Mouse (Mus musculus): ENCODE results near the gene 2010300C02Rik. TPM values are rescaled to one million over a fixed set of nuclear protein-coding genes. Genes with fewer than 3 reads are reported as not detected.
A peak's percentile ranks its signal among the peaks of the same experiment; 100 is the strongest.

The 2010300C02Rik gene
- total and polyA plus RNA-seq, 2 experiments: 0.04 to 0.09 TPM

- peak; percentile 28 for DNase-seq (ENCODE audit: extremely low read depth, low read depth, low spot score)
- WGBS: 10% methylated on average over 10 of the region's 10 CpGs
- H3K79me2 ChIP-seq (ENCODE audit: control insufficient read depth, insufficient read depth, low read length): no peaks in the 10 kb centered on the region
- TF ChIP-seq POLR2A (IDR thresholded peaks at IDR 0.05; ENCODE audit: extremely low read depth, insufficient read depth, low read length): no peak
- TF ChIP-seq CTCF (IDR thresholded peaks at IDR 0.05; ENCODE audit: low read depth, low read length): peak; percentile 87
- no peak overlapping the region for H3K9ac ChIP-seq (ENCODE audit: low read depth, low read length)
- no peak overlapping the region for H3K4me3 ChIP-seq (ENCODE audit: insufficient read depth, low read depth, low read length)
- no peaks in the 10 kb centered on the region for H3K36me3 ChIP-seq (ENCODE audit: control insufficient read depth, insufficient read depth, low read length)
- no peak overlapping the region for H3K27ac ChIP-seq (replicated peaks; ENCODE audit: insufficient read depth, low read depth, low read length)
- no peaks in the 10 kb centered on the region for H3K27me3 ChIP-seq (ENCODE audit: control insufficient read depth, insufficient read depth, low read length)
- no peaks in the 10 kb centered on the region for H3K4me1 ChIP-seq (ENCODE audit: control insufficient read depth, insufficient read depth, low read length)
These were observed 80.8 kb downstream of the 2010300C02Rik start for GRCm38 (mm10) chr1:37639101-37639500.

GRCm38 (mm10) chr1:37638560-37638959, 81.3 kb downstream of the 2010300C02Rik start:
- no peak for DNase-seq (ENCODE audit: extremely low read depth, low read depth, low spot score)
- H3K79me2 ChIP-seq (ENCODE audit: control insufficient read depth, insufficient read depth, low read length): no peaks in the 10 kb centered on the region
- TF ChIP-seq POLR2A (IDR thresholded peaks at IDR 0.05; ENCODE audit: extremely low read depth, insufficient read depth, low read length) (no peak), CTCF (IDR thresholded peaks at IDR 0.05; ENCODE audit: low read depth, low read length) (no peak)
- no peak overlapping the region for H3K9ac ChIP-seq (ENCODE audit: low read depth, low read length)
- WGBS: 73% methylated on average over 9 of the region's 9 CpGs
- H3K4me1 ChIP-seq (ENCODE audit: control insufficient read depth, insufficient read depth, low read length): no peaks in the 10 kb centered on the region
- H3K4me3 ChIP-seq (ENCODE audit: insufficient read depth, low read depth, low read length): no peak overlapping the region
- H3K27ac ChIP-seq (replicated peaks; ENCODE audit: insufficient read depth, low read depth, low read length): no peak overlapping the region
- no peaks in the 10 kb centered on the region for H3K36me3 ChIP-seq (ENCODE audit: control insufficient read depth, insufficient read depth, low read length)
- no peaks in the 10 kb centered on the region for H3K27me3 ChIP-seq (ENCODE audit: control insufficient read depth, insufficient read depth, low read length)

- WGBS: 67% methylated on average over 11 of the region's 11 CpGs
These were observed 82.3 kb downstream of the 2010300C02Rik start for GRCm38 (mm10) chr1:37637571-37637970.

GRCm38 (mm10) chr1:37636824-37637223, 83.1 kb downstream of the 2010300C02Rik start:
- no peaks in the 10 kb centered on the region for H3K4me1 ChIP-seq (ENCODE audit: control insufficient read depth, insufficient read depth, low read length)
- 88% methylated on average over 5 of the region's 5 CpGs for WGBS
- no peaks in the 10 kb centered on the region for H3K36me3 ChIP-seq (ENCODE audit: control insufficient read depth, insufficient read depth, low read length)
- H3K27ac ChIP-seq (replicated peaks; ENCODE audit: insufficient read depth, low read depth, low read length): no peak overlapping the region
- no peak overlapping the region for H3K4me3 ChIP-seq (ENCODE audit: insufficient read depth, low read depth, low read length)
- H3K9ac ChIP-seq (ENCODE audit: low read depth, low read length): no peak overlapping the region
- H3K27me3 ChIP-seq (ENCODE audit: control insufficient read depth, insufficient read depth, low read length): no peaks in the 10 kb centered on the region
- DNase-seq (ENCODE audit: extremely low read depth, low read depth, low spot score): no peak
- no peaks in the 10 kb centered on the region for H3K79me2 ChIP-seq (ENCODE audit: control insufficient read depth, insufficient read depth, low read length)
- no peak for TF ChIP-seq POLR2A (IDR thresholded peaks at IDR 0.05; ENCODE audit: extremely low read depth, insufficient read depth, low read length)
- no peak for TF ChIP-seq CTCF (IDR thresholded peaks at IDR 0.05; ENCODE audit: low read depth, low read length)

More at GRCm38 (mm10) chr1:37637571-37637970, 82.3 kb downstream of the 2010300C02Rik start:
- TF ChIP-seq CTCF (IDR thresholded peaks at IDR 0.05; ENCODE audit: low read depth, low read length) (no peak), POLR2A (IDR thresholded peaks at IDR 0.05; ENCODE audit: extremely low read depth, insufficient read depth, low read length) (no peak)
- Histone ChIP-seq H3K36me3 (ENCODE audit: control insufficient read depth, insufficient read depth, low read length) (no peaks in the 10 kb centered on the region), H3K9ac (ENCODE audit: low read depth, low read length) (no peak overlapping the region), H3K27me3 (ENCODE audit: control insufficient read depth, insufficient read depth, low read length) (no peaks in the 10 kb centered on the region), H3K4me3 (ENCODE audit: insufficient read depth, low read depth, low read length) (no peak overlapping the region), H3K4me1 (ENCODE audit: control insufficient read depth, insufficient read depth, low read length) (no peaks in the 10 kb centered on the region), H3K27ac (replicated peaks; ENCODE audit: insufficient read depth, low read depth, low read length) (no peak overlapping the region), H3K79me2 (ENCODE audit: control insufficient read depth, insufficient read depth, low read length) (no peaks in the 10 kb centered on the region)
- DNase-seq (ENCODE audit: extremely low read depth, low read depth, low spot score): no peak

GRCm38 (mm10) chr1:37636169-37636568, 83.7 kb downstream of the 2010300C02Rik start:
- DNase-seq (ENCODE audit: extremely low read depth, low read depth, low spot score): no peak
- H3K27ac ChIP-seq (replicated peaks; ENCODE audit: insufficient read depth, low read depth, low read length): no peak overlapping the region
- H3K79me2 ChIP-seq (ENCODE audit: control insufficient read depth, insufficient read depth, low read length): no peaks in the 10 kb centered on the region
- 51% methylated on average over 2 of the region's 2 CpGs for WGBS
- H3K9ac ChIP-seq (ENCODE audit: low read depth, low read length): no peak overlapping the region
- no peaks in the 10 kb centered on the region for H3K4me1 ChIP-seq (ENCODE audit: control insufficient read depth, insufficient read depth, low read length)
- no peaks in the 10 kb centered on the region for H3K27me3 ChIP-seq (ENCODE audit: control insufficient read depth, insufficient read depth, low read length)
- H3K36me3 ChIP-seq (ENCODE audit: control insufficient read depth, insufficient read depth, low read length): no peaks in the 10 kb centered on the region
- no peak overlapping the region for H3K4me3 ChIP-seq (ENCODE audit: insufficient read depth, low read depth, low read length)
- TF ChIP-seq CTCF (IDR thresholded peaks at IDR 0.05; ENCODE audit: low read depth, low read length) (0 out of 2 replicates have a peak, but pooled peaks have one; percentile 2), POLR2A (IDR thresholded peaks at IDR 0.05; ENCODE audit: extremely low read depth, insufficient read depth, low read length) (no peak)

- Histone ChIP-seq H3K4me3 (ENCODE audit: insufficient read depth, low read depth, low read length) (no peak overlapping the region), H3K27ac (replicated peaks; ENCODE audit: insufficient read depth, low read depth, low read length) (no peak overlapping the region), H3K9ac (ENCODE audit: low read depth, low read length) (no peak overlapping the region), H3K79me2 (ENCODE audit: control insufficient read depth, insufficient read depth, low read length) (no peaks in the 10 kb centered on the region), H3K27me3 (ENCODE audit: control insufficient read depth, insufficient read depth, low read length) (no peaks in the 10 kb centered on the region), H3K36me3 (ENCODE audit: control insufficient read depth, insufficient read depth, low read length) (no peaks in the 10 kb centered on the region), H3K4me1 (ENCODE audit: control insufficient read depth, insufficient read depth, low read length) (no peaks in the 10 kb centered on the region)
- 74% methylated on average over 7 of the region's 7 CpGs for WGBS
- no peak for TF ChIP-seq CTCF (IDR thresholded peaks at IDR 0.05; ENCODE audit: low read depth, low read length)
- no peak for TF ChIP-seq POLR2A (IDR thresholded peaks at IDR 0.05; ENCODE audit: extremely low read depth, insufficient read depth, low read length)
- no peak for DNase-seq (ENCODE audit: extremely low read depth, low read depth, low spot score)
These were observed 84.2 kb downstream of the 2010300C02Rik start for GRCm38 (mm10) chr1:37635716-37636115.

Data from liver, adult 2 months (tissue).